Mouse (Mus musculus): Measurements from ENCODE around the gene Bcl7a.

DNA sequence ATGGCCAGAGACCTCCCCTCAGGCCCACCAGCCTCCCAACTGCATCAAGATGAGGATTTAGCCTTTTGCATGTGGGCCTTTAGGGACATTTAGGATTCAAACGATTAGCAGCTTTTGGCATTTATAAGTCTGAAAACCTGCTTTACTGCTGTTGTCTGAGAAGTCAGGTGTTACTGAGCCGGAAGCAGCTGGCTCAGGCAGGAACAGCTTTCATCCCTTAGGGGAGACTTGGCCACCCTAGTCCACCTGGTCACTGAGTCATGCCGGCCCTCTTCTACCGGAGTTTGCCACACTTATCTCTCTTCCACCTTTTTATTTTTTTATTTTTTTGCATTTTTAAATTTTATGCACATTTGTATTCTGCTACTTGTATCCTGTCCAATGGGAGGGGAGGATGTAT lies 13.6 kb downstream of the Bcl7a start:
- TF ChIP-seq CTCF (IDR thresholded peaks at IDR 0.05) (no peak), POLR2A (IDR thresholded peaks at IDR 0.05; ENCODE audit: insufficient read depth, low read depth, low read length) (no peak), EP300 (IDR thresholded peaks at IDR 0.05; ENCODE audit: insufficient read depth, low read depth, low read length) (no peak)
